Mouse (Mus musculus): Measurements from ENCODE around the gene Gorasp2. TPM values are rescaled to one million over a fixed set of nuclear protein-coding genes. Genes with fewer than 3 reads are reported as not detected.

The Gorasp2 gene
- polyA plus RNA-seq, 1 experiment: 96.9 TPM

- H3K27ac ChIP-seq (ENCODE audit: insufficient read depth, low read length): peak overlapping the region; percentile 66; the same call in 1 of the 2 replicates
- TF ChIP-seq CTCF (IDR thresholded peaks at IDR 0.05; ENCODE audit: low read depth, low read length) (peak; percentile 87), POLR2A (IDR thresholded peaks at IDR 0.05; ENCODE audit: insufficient read depth, low read length) (no peak)
These were observed 41.2 kb upstream of the Gorasp2 start for GRCm38 (mm10) chr2:70620225-70620624.

GRCm38 (mm10) chr2:70622244-70622643, 39.1 kb upstream of the Gorasp2 start:
- no peak overlapping the region for H3K27ac ChIP-seq (ENCODE audit: insufficient read depth, low read length)
- H3K4me1 ChIP-seq (ENCODE audit: control insufficient read depth, insufficient read depth, low read length): peaks cover 3% of the 10 kb centered on the region
- no peaks in the 10 kb centered on the region for H3K36me3 ChIP-seq (ENCODE audit: control insufficient read depth, insufficient read depth, low read length, poor library complexity, severe bottlenecking)
- no peaks in the 10 kb centered on the region for H3K9me3 ChIP-seq (replicated peaks; ENCODE audit: control insufficient read depth, insufficient read depth, low read length, poor library complexity, severe bottlenecking)
- H3K4me3 ChIP-seq (ENCODE audit: low read depth, low read length): no peak overlapping the region
- H3K27me3 ChIP-seq (ENCODE audit: control insufficient read depth, insufficient read depth, low read length, poor library complexity, severe bottlenecking): no peaks in the 10 kb centered on the region
- H3K9ac ChIP-seq (ENCODE audit: low read depth, poor library complexity, severe bottlenecking): no peak overlapping the region
- TF ChIP-seq EP300 (IDR thresholded peaks at IDR 0.05; ENCODE audit: insufficient read depth, low read depth, low read length): no peak
- no peak for TF ChIP-seq CTCF (IDR thresholded peaks at IDR 0.05; ENCODE audit: low read depth, low read length)
- TF ChIP-seq POLR2A (IDR thresholded peaks at IDR 0.05; ENCODE audit: insufficient read depth, low read length): no peak

More at GRCm38 (mm10) chr2:70620225-70620624, 41.2 kb upstream of the Gorasp2 start:
- H3K27me3 ChIP-seq (ENCODE audit: control insufficient read depth, insufficient read depth, low read length, poor library complexity, severe bottlenecking): no peaks in the 10 kb centered on the region
- no peaks in the 10 kb centered on the region for H3K36me3 ChIP-seq (ENCODE audit: control insufficient read depth, insufficient read depth, low read length, poor library complexity, severe bottlenecking)
- H3K9me3 ChIP-seq (replicated peaks; ENCODE audit: control insufficient read depth, insufficient read depth, low read length, poor library complexity, severe bottlenecking): no peaks in the 10 kb centered on the region
- no peak overlapping the region for H3K4me3 ChIP-seq (ENCODE audit: low read depth, low read length)
- no peak overlapping the region for H3K9ac ChIP-seq (ENCODE audit: low read depth, poor library complexity, severe bottlenecking)
- H3K4me1 ChIP-seq (ENCODE audit: control insufficient read depth, insufficient read depth, low read length): peaks cover 7% of the 10 kb centered on the region

- no peak overlapping the region for H3K4me3 ChIP-seq (ENCODE audit: low read depth, low read length)
- H3K9ac ChIP-seq (ENCODE audit: low read depth, poor library complexity, severe bottlenecking): no peak overlapping the region
- no peak overlapping the region for H3K27ac ChIP-seq (ENCODE audit: insufficient read depth, low read length)
- H3K27me3 ChIP-seq (ENCODE audit: control insufficient read depth, insufficient read depth, low read length, poor library complexity, severe bottlenecking): no peaks in the 10 kb centered on the region
- 0 out of 2 replicates have a peak, but pooled peaks cover 2% of the 10 kb centered on the region for H3K9me3 ChIP-seq (replicated peaks; ENCODE audit: control insufficient read depth, insufficient read depth, low read length, poor library complexity, severe bottlenecking)
- H3K36me3 ChIP-seq (ENCODE audit: control insufficient read depth, insufficient read depth, low read length, poor library complexity, severe bottlenecking): no peaks in the 10 kb centered on the region
- no peak for TF ChIP-seq CTCF (IDR thresholded peaks at IDR 0.05; ENCODE audit: low read depth, low read length)
- TF ChIP-seq POLR2A (IDR thresholded peaks at IDR 0.05; ENCODE audit: insufficient read depth, low read length): no peak
- TF ChIP-seq EP300 (IDR thresholded peaks at IDR 0.05; ENCODE audit: insufficient read depth, low read depth, low read length): no peak
- H3K4me1 ChIP-seq (ENCODE audit: control insufficient read depth, insufficient read depth, low read length): peaks cover 2% of the 10 kb centered on the region
These were observed 35.6 kb upstream of the Gorasp2 start for GRCm38 (mm10) chr2:70625761-70626160.

- H3K4me1 ChIP-seq (ENCODE audit: control insufficient read depth, insufficient read depth, low read length): peaks cover 5% of the 10 kb centered on the region
- H3K36me3 ChIP-seq (ENCODE audit: control insufficient read depth, insufficient read depth, low read length, poor library complexity, severe bottlenecking): no peaks in the 10 kb centered on the region
- 0 out of 2 replicates have a peak, but pooled peaks cover 2% of the 10 kb centered on the region for H3K9me3 ChIP-seq (replicated peaks; ENCODE audit: control insufficient read depth, insufficient read depth, low read length, poor library complexity, severe bottlenecking)
- TF ChIP-seq CTCF (IDR thresholded peaks at IDR 0.05; ENCODE audit: low read depth, low read length): no peak
- no peak for TF ChIP-seq EP300 (IDR thresholded peaks at IDR 0.05; ENCODE audit: insufficient read depth, low read depth, low read length)
- no peak for TF ChIP-seq POLR2A (IDR thresholded peaks at IDR 0.05; ENCODE audit: insufficient read depth, low read length)
- no peak overlapping the region for H3K9ac ChIP-seq (ENCODE audit: low read depth, poor library complexity, severe bottlenecking)
- no peaks in the 10 kb centered on the region for H3K27me3 ChIP-seq (ENCODE audit: control insufficient read depth, insufficient read depth, low read length, poor library complexity, severe bottlenecking)
- no peak overlapping the region for H3K27ac ChIP-seq (ENCODE audit: insufficient read depth, low read length)
- no peak overlapping the region for H3K4me3 ChIP-seq (ENCODE audit: low read depth, low read length)
These were observed 33.0 kb upstream of the Gorasp2 start for GRCm38 (mm10) chr2:70628397-70628796.

- peaks cover 5% of the 10 kb centered on the region for H3K4me1 ChIP-seq (ENCODE audit: control insufficient read depth, insufficient read depth, low read length)
- H3K9me3 ChIP-seq (replicated peaks; ENCODE audit: control insufficient read depth, insufficient read depth, low read length, poor library complexity, severe bottlenecking): 0 out of 2 replicates have a peak, but pooled peaks cover 2% of the 10 kb centered on the region
- H3K27me3 ChIP-seq (ENCODE audit: control insufficient read depth, insufficient read depth, low read length, poor library complexity, severe bottlenecking): no peaks in the 10 kb centered on the region
- TF ChIP-seq CTCF (IDR thresholded peaks at IDR 0.05; ENCODE audit: low read depth, low read length) (no peak), EP300 (IDR thresholded peaks at IDR 0.05; ENCODE audit: insufficient read depth, low read depth, low read length) (no peak), POLR2A (IDR thresholded peaks at IDR 0.05; ENCODE audit: insufficient read depth, low read length) (no peak)
- no peaks in the 10 kb centered on the region for H3K36me3 ChIP-seq (ENCODE audit: control insufficient read depth, insufficient read depth, low read length, poor library complexity, severe bottlenecking)
- 0 out of 2 replicates have a peak overlapping the region, but pooled peaks have one; percentile 32 for H3K9ac ChIP-seq (ENCODE audit: low read depth, poor library complexity, severe bottlenecking)
- H3K27ac ChIP-seq (ENCODE audit: insufficient read depth, low read length): no peak overlapping the region
- peak overlapping the region; percentile 51 for H3K4me3 ChIP-seq (ENCODE audit: low read depth, low read length)
These were observed 32.0 kb upstream of the Gorasp2 start for GRCm38 (mm10) chr2:70629339-70629761.

GRCm38 (mm10) chr2:70629921-70630320, 31.5 kb upstream of the Gorasp2 start:
- no peak overlapping the region for H3K4me3 ChIP-seq (ENCODE audit: low read depth, low read length)
- H3K27me3 ChIP-seq (ENCODE audit: control insufficient read depth, insufficient read depth, low read length, poor library complexity, severe bottlenecking): no peaks in the 10 kb centered on the region
- no peaks in the 10 kb centered on the region for H3K36me3 ChIP-seq (ENCODE audit: control insufficient read depth, insufficient read depth, low read length, poor library complexity, severe bottlenecking)
- no peak overlapping the region for H3K9ac ChIP-seq (ENCODE audit: low read depth, poor library complexity, severe bottlenecking)
- H3K27ac ChIP-seq (ENCODE audit: insufficient read depth, low read length): no peak overlapping the region
- 0 out of 2 replicates have a peak, but pooled peaks cover 2% of the 10 kb centered on the region for H3K9me3 ChIP-seq (replicated peaks; ENCODE audit: control insufficient read depth, insufficient read depth, low read length, poor library complexity, severe bottlenecking)
- peaks cover 5% of the 10 kb centered on the region for H3K4me1 ChIP-seq (ENCODE audit: control insufficient read depth, insufficient read depth, low read length)
- TF ChIP-seq EP300 (IDR thresholded peaks at IDR 0.05; ENCODE audit: insufficient read depth, low read depth, low read length): no peak
- TF ChIP-seq CTCF (IDR thresholded peaks at IDR 0.05; ENCODE audit: low read depth, low read length): no peak
- TF ChIP-seq POLR2A (IDR thresholded peaks at IDR 0.05; ENCODE audit: insufficient read depth, low read length): no peak

All from ES-Bruce4 (cell line).